Mouse (Mus musculus) brain, embryonic 14.5 days (tissue): ENCODE measurements around the gene Chrd.

Experiments
- CTCF ChIP-seq: fragments of 200-500 bp; IDR thresholded peaks from 2 replicates; pipeline ENCODE4 v1.5.1; 2012; ENCODE audit warnings: inconsistent platforms, mild to moderate bottlenecking, moderate library complexity, borderline replicate concordance; ENCODE audit not compliant: insufficient read depth, insufficient read length; ENCODE audit errors: extremely low read depth
- POLR2A ChIP-seq: fragments of 200-500 bp; IDR thresholded peaks from 2 replicates; pipeline ENCODE4 v1.6.1; 2012; ENCODE audit warnings: mild to moderate bottlenecking, inconsistent platforms, borderline replicate concordance; ENCODE audit not compliant: poor library complexity, insufficient read depth, insufficient read length, severe bottlenecking; ENCODE audit errors: extremely low read depth

DNA sequence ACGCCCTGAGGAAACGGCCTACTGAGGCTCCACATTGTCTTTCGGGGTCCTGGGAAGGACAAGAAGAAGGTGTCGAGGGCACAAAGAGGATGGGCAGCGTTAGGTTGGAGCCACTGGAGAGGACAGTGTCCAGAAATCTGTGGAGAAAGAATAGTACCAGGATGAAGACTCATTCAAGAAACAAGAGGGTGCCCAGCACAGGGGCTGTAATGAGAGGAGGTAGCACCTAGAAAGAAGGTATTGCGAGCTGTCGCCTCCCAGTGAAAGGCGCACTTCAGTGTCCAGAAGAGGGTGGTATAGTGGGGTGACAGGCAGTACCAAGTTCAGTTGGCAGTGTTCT is 16.1 kb upstream of the Chrd start:
- TF ChIP-seq CTCF (no peak), POLR2A (no peak)
